Mouse (Mus musculus) neutrophil, adult 5-6 weeks (primary cell): ENCODE results near the gene Pik3r6. TPM values are rescaled to one million over a fixed set of nuclear protein-coding genes. Genes with fewer than 3 reads are reported as not detected.

Experiments used
- ATAC-seq: fragments of 151-379, 151-347 bp; 2 replicates; pipeline ENCODE4 v1.8.0; 2017; ENCODE audit warnings: mild to moderate bottlenecking, moderate TSS enrichment; ENCODE audit not compliant: insufficient number of reproducible peaks, poor library complexity, low FRiP score, severe bottlenecking; ENCODE audit errors: extremely low read depth
- total RNA-seq: library from RNA; stranded (forward); fragments of 200-1000 nt; gene quantifications from 2 replicates; pipeline ENCODE4 v1.2.3, GENCODE M21; 2017

Pik3r6 gene
- total RNA-seq, 1 experiment from 2014 or later, result 31.0 TPM

DNA sequence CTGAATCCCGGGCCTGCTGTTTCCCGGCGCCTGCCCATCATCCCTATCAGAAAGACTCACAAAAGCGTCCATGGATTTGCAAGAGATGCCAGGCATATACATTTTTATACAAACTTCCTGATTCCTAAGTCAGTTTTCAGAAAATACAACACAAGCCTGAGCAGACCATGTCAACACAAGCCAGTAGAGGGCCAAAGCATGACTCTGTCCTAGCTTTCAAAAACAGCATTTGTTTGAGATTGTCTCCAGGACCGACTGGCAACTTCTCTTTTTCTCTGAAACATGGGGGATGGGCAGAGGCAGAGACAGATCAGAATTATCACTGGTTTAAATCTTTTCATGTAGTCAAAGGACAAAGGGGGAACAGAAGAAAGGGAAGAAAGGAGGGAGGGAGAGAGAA is 18.5 kb downstream of the Pik3r6 start:
- no peak for ATAC-seq

DNA sequence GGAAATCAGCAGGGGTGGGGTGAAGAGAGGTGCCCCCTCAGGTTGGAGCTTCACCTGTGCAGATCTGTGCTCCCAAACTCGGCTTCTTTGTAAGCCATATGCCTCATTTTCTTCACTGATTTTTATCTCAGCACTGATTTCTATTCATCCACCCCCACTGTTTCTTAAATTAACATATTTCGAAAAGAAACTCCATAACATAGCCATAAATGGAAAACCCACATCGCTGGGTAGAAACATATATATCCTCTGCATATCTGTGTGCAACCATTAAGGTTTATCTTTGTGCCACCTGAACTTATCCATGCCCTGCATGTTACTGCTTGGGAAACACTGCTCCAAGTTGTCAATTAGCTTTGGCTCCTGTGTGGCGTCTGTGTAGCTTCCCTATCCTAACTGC is 23.6 kb downstream of the Pik3r6 start:
- no peak for ATAC-seq

DNA sequence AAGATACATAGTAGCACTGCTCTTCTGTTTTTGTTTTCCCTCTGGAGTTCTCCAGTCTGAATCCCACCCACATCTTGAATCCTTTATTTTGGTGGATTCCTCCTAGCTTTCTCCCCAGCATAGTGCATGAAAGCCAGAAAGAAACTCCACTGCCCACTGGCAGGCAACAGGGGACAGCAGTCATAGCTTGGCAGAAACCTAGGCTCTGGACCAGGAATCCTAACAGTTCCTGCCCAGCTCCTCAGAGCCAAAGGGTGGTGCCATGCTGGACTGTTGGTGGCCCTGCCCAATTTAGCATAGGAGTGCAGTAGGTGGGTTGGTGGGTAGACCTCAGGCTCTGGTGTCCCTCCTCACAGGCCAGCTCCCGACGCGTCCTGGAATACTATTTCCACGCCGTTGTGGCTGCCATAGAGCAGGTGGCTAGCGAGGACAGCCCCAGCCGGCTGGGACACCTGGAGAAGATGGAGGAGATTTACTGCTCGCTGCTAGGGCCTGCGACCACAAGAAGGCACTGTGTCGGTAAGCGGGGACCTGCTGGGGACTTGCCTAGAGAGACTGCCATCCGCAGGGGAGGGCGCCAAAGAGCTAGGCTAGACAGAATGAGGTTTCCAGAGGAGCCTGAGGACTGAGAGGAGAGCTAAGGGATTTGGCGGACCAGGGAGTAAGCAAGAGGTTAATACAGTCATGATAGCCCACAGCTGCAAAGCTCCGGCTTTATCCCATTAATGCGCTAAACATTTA is 28.4 kb downstream of the Pik3r6 start:
- ATAC-seq, result no peak

DNA sequence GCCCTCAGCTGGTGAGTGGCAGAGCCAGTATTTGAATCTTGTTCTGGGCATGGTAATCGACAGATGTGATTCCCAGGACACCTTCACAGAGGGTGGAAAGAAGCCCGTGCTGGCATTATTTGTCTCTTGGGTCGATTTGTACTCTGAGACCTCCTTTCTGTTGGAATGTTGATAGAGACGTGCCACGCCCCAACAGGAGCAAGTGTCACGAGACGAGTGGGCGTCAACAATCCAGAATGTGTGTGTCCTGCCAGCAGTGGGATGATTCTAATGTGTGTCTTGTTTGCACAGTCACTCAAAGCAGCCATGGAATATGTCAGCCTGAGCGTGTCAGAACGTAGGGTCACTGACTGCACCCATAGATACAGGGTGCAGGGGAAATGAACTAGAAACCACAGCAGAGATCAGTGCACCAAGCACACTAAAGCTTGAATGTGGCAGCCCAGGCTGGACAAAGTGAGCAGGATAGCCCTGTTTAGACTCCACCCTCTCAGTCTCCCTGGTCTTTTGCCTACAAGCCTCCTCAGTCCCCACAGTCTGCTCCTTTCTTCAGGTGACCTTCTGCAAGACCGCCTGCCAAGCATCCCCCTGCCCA is 29.2 kb downstream of the Pik3r6 start:
- ATAC-seq, result no peak

DNA sequence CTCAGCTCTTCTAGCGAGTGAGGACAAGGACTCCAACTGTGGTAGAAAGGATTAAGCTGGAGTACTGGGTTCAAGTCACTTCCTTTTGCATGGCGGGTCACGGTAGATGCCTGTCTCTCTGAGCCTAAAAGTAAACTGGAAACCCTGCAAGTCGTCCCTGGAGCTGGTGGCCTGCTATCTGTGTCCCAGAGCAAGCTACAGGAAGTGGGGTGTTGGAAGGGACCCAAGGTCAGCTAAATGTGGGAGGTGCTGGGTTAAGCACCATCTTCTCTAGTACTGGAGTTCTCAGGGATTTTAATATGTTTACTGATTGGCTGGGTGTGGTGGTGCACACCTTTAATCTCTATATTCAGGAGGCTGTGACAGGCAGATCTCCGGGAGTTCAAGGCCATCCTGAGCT is 30.0 kb downstream of the Pik3r6 start:
- no peak for ATAC-seq

DNA sequence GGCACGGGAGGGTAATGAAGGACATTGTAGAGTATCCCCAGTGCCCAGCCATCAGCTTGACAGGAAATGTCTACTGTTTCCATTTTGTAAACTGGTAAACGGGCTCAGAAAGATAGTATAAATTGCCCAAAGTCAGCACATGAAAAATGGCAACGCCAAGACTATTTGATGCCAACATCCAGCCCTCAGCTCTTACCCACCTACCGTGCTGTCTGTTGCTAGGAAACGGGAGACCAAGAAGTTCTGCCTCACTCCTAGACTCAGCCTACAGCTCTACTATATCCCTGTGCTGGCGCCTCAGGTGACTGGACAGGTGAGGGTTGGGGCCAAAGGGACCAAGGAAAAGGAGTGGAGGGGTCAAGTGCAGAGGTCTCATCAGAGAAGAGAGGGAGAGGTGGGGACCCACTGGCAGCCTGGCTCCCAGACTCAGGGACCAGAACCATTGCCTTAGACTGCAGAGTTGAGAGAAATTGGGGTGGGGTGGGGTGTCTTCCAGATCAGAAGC is 31.2 kb downstream of the Pik3r6 start:
- ATAC-seq, result no peak

DNA sequence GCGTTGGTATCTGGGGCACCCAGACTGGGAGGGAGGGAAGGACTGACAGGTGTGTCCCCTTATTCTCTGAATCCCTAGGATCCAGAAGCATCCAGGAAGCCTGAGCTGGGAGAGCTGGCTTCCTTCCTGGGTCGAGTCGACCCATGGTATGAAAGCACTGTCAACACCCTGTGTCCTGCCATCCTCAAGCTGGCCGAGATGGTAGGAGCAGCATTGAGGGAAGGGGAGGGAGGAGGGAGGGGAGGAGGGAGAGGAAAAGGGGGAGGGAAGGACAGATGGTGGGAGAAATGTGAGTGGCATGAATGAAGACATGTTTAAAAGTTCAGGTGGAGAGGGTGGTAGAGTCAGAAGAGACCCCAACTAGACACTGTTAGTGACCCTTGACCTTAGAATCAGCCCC is 33.2 kb downstream of the Pik3r6 start:
- ATAC-seq, result no peak

DNA sequence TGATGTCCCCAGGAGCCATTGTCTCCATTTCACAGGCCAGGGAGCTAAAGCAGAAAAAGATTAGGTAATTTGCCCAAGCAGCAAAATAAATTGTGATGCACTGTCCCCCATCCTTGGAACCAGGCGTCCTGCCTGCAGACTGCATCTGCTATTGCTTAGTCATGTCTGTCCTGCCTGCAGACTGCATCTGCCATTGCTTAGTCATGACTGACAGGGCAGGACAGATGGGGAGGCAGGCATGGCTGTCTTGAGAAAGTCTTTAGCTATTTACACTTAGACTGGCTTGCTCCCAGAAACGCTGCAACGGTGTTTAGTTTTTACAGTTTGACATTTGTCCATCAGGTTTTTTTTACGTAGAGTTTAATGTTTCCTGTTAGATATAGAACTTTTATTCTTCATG is 33.6 kb downstream of the Pik3r6 start:
- no peak for ATAC-seq

DNA sequence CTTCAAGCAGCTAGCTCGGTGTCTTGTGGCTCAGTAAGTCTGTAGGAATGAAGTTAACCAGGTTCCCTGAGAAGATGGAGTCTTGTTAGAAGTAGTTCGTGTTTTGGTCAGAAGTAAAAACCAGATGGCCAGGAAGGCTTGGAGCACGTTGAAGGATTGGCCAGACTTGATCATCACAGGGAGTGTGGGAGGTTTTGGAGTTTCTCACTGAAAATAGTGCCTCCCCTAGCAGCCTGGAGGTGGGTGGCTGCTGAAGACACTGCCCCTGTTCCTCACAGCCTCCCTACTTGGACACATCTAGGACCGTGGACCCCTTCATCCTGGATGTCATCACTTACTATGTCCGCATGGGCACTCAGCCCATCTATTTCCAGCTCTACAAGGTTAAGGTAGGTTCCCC is 36.8 kb downstream of the Pik3r6 start:
- ATAC-seq, result no peak

DNA sequence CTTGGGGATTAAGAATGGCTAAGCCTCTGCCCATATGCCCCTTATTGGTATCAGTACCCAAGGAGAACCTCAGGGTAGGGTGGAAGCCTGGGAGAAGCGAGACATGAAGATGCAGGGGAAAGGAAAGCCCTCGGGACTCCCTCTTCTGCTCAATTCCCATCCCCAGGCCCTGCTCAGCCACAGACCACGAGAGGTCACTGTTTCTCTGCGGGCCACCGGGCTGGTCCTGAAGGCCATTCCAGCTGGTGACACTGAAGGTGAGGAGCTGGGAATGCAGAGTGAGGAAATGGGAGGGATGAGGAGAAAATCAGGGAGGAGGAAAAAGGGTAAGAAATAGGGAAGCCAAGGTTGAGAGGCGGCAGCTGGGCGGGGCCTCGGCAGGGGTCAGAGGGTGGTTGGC is 41.7 kb downstream of the Pik3r6 start:
- no peak for ATAC-seq

DNA sequence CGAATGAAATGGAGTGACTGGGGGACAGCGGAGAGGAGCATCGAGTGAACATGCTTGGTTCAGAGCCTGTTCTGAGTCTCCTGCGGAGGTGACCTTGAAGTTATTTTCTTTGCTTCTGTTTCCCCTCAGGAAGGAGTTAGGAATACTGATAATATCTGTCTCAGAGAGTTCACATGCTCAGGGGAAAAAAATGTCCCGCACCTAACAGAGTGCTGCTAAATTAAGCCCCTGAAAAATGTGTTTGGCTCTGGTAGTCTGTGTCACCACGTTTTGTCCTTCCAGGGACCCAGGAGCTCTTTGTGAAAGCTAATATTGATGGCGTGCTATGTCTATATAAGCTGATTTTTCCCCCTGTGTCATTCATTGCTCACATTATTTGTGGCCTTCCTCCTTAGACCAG is 42.4 kb downstream of the Pik3r6 start:
- no peak for ATAC-seq

DNA sequence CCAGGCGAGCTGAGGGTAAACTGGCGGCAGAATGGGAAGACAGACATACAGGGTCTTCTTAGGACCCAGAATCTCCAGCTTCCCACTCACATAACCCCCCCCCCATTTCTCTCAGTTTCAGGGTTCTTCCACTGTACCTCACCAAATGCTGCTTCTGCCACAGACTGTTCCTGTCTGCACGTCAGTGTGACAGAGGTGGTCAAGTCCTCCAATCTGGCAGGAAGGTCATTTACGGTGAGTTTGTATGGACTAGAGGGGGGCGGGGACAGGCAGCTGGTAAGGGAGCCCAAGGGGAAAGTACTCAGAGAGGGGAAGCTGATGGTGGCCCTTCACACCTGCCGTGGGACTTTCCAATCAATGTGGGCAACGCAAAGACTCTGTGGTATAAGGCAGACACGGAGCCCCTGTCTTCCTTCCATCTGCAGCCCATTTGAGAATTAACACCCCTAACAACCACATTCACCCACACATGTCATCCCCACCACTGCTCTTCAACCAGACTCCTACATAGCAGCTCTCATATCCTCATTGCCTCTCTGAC is 42.9 kb downstream of the Pik3r6 start:
- no peak for ATAC-seq

DNA sequence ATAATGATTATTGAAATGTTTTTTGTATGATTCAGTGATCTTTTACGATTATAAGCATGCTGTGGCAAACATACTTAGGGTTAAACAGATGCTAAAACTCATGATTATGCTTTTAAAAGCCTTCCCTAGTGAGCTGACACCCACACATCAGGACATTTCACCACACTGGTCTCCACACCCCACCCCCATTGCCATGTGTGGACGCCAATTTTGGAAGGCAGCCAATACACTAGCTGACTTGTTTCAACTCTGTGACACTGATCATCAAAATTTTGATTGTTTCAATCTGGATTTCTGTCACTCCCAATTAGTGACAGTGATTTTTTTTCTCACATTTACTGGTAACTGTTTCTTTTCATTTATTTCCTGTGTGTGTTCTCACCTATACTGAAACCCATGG is 44.7 kb downstream of the Pik3r6 start:
- ATAC-seq, result no peak

DNA sequence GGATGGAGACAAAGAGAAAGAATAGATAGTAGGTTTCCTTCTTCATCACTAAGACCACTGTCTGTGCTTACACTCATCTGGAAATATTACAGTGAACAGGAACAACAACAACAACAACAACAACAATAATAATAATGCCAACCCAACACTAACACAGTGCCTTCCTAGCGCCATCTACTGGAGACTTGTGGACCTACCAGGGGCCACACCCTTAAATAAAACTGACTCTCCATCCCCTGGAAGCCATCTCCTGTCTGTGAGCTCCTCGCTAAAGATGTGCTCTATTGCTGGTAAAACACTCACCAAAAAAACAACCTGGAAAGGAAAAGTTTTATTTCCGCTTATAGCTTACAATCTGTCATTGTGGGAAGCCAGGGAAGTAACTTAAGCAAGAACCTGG is 46.8 kb downstream of the Pik3r6 start:
- 0 out of 2 replicates have a peak, but pooled peaks have one; percentile 34 for ATAC-seq

DNA sequence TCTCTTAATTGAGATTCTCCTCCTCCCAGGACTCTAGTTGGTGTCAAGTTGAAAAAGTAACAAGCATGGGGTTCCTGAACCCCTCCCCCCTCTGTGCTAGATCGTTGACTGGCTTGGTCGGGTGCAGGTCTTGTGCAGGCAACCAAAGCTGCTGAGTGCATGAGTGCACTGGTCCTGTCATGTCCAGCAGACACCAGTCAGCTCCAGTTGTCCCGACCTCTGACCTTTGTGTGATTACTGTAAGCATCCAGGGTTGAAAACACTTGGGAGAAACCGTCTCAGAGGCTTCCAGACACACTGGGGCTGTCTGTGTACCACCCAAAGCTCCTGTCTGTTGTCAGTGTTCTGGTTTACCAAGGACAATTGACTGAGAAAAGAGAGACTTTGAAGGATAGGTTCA is 47.5 kb downstream of the Pik3r6 start:
- no peak for ATAC-seq

DNA sequence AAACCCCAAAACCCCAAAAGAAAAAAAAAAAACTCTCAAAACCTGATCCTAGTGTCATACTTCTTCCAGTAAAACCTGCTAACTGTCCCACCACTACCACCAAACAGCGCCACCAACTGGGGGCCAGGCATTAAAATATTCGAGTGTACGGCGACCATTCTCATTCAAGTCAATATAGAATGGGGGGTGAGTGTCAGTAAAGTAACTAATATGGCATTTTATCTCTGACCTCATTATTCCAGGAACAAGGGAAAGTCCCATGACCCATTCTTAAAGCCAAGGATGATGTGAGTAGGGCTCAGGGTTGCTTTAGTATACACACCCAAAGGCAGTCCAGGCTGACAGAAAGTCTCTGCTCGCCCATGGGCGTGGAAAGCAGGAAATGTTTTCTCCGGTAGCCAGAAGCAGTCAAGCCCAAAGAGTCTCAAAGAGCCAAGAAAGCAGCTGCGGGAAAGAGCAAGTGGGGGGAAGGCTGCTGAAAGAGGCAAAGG is 51.2 kb downstream of the Pik3r6 start:
- ATAC-seq, result no peak

DNA sequence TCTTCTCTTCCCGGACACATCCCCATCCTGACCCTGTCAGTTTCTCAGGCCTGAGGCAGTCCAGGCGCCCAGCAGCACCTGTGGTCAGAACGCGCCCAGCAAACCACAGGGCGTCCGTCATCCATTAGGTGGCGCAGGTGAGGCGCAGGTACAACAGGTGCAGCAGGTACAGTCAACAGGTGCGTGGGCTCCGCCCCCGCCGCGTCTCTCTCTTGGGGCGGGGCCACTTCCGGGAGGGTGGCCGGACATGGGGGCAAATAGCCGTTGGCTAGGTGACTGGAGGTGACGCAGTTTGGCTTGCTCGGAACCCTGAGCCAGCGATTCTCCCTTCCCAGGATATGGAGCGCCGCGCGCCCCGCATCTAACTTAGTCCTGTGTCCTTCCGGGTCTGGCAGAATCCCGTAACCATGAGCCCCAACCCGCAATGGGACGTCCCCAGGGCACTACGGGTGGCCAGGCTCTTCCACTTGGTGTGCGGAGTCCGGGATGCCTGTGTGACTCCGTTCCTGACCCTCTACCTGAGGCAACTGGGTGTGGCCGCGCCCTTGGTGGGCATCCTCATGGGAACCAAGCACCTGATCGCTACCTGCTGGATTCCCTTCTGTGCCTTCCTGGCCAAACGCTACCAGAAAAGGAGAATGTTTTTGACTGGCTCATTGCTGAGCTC is 53.2 kb downstream of the Pik3r6 start, which contains the start of gene Mfsd6l:
Gene Mfsd6l, plus strand, starts transcription at position 269 of the 667 bp plus-strand sequence.
- ATAC-seq, result no peak

DNA sequence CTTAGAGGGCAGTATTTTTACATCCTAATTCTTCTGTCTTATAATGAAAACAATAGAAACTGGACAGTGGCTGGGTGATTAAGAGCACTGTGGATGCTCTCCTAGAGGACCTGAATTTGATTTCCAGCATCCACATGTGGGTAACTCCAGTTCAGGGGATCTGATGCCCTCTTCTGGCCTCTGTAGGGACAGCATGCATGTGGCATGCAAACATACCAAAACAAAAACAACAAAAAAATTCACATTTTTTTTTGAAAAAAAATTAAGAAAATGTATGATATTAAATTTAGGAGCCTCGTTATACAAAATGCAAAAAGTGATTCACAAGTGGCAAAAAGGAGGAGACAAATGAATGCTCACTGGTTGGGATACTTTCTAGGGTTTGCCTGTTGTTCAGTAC is 56.7 kb downstream of the Pik3r6 start:
- no peak for ATAC-seq
